Mouse (Mus musculus) adrenal gland, adult 10 weeks (tissue): ENCODE measurements around the gene Poglut1. TPM values are rescaled to one million over a fixed set of nuclear protein-coding genes. Genes with fewer than 3 reads are reported as not detected.

Experiments
- polyA plus RNA-seq: library from polyadenylated mRNA; stranded (reverse); fragments of 350-450 nt; fragmentation: Illumina TruSeq; extraction: RNeasy Lipid Tissue Mini Kit (QIAGEN cat#74804); gene quantifications from one replicate; pipeline ENCODE4 v1.2.3, GENCODE M21; 2014; ENCODE audit warnings: low read depth, low replicate concordance

Gene Poglut1
- polyA plus RNA-seq, result 70.3 TPM

DNA sequence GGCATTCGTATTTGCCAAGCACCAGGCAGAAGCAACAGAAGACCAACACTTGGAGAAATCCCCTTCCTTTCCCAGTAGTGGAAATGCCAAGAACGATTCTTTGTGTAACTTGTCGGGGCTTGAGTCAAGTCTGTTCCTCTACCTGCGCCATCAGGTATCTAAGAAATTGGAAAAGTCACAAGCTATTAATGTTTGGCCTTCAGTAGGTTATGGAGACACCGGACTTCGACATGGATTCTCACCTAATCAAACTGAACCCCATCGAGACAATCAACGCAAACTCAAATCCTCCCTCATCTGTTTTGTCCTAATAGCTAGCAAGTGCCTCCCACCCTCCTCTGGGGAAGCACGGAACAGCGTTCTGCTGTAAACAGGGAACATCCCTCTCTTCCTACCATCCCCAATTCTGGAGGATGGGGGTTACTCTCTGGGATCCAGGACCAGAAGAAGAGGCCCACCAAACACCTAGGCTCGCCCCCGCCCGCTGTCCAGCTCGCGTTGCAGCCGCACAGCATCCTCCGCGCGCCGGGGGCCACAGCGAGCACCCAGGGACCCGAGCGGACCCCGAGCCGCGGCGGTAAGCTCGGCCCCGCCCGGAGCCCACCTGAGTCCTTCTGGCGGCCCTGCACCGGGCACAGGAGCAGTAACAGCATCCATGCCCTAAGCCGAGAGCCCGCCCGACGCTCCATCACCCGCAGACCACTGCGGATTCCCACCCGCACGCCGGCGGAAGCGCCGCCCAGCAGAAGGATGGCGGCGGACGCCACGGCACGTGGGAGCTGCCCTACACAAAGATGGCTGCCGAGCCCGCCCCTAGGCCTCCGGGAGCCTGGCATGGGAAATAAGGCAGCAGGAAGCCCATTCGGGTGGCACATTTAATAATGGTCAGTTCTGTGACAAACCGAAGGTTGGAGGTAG is at the start of gene Poglut1:
Gene Poglut1 (minus strand): TSS at position 780 of the 918 bp plus-strand sequence.

GRCm38 (mm10) chr16:38558221-38558748 is 8.2 kb upstream of the Poglut1 start, which contains the start of gene Tmem39a:
Tmem39a (plus strand) TSS chr16:38558698.

DNA sequence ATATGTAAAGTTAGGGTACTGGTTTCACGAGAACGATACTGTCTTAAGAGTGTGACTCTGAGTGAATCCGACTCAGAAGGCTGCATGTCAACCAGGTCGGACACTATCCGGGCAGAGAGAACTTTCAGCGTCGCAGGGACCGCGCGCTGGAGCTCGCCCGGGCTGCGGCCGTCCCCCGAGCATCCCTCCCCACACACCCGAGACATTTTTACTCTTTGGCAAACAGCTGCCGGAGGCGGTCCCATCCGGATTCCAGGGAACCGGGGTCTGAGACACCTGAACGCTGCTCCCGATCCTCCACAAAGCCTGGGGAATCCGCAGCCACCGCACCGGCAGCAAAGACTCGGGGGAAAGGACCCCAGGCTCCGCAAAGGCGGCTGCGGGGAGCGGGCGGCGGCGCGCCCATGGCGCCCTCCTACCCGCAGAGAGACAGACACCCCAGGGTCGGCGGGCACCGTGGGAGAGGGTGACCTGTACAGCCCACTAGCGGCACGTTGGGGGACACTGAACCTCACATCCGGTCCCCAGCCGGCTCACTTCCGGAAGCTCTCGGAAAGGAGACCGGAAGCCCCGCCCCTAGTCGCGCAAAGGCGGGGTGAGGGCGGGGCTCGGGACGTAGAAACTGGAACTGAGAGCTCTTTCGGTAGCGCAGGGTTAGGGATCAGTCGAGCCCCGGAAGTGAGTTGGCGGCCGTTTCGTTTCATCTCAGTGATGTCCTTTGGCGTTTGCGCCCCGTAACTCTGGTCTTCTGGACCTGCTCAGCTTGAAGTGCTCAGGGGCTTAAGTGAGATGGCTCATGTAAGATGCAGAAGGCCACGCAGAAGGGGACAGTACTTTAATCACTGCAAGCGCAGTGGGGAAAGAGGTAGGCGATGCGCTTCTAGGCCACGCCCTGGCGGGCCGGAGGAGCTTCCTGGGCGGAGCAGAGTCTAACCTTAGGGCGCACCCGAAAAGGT is 27.7 kb downstream of the Poglut1 start, which contains the start of gene Timmdc1:
Gene Timmdc1 (minus strand): TSS at position 535 of the 956 bp plus-strand sequence.

Other genes with a start within 250 kb of the Poglut1 start
- gene Maats1, start 208.1 kb downstream of the Poglut1 start, polyA plus RNA-seq, result 0.17 TPM
- gene Cox17, start 203.3 kb downstream of the Poglut1 start, polyA plus RNA-seq, result 150 TPM
- gene Gm21987, start 203.2 kb downstream of the Poglut1 start, polyA plus RNA-seq, result not detected
- not detected for gene Popdc2, start 188.0 kb downstream of the Poglut1 start, polyA plus RNA-seq
- gene Pla1a, start 117.1 kb downstream of the Poglut1 start, polyA plus RNA-seq, result 10.7 TPM
- gene Adprh, start 97.6 kb downstream of the Poglut1 start, polyA plus RNA-seq, result 21.2 TPM
- gene Cd80, start 94.7 kb downstream of the Poglut1 start, polyA plus RNA-seq, result 0.58 TPM
- gene Timmdc1, start 27.6 kb downstream of the Poglut1 start, polyA plus RNA-seq, result 21.6 TPM
- gene Tmem39a, start 8.4 kb upstream of the Poglut1 start, polyA plus RNA-seq, result 57.7 TPM
- gene Arhgap31, start 163.0 kb upstream of the Poglut1 start, polyA plus RNA-seq, result 14.2 TPM
- gene B4galt4, start 192.0 kb upstream of the Poglut1 start, polyA plus RNA-seq, result 23.0 TPM